Mouse (Mus musculus) layer of hippocampus, adult 11-12 months (tissue): ENCODE measurements around the gene Pigm.

ENCODE experiments used
- DNase-seq: peaks from one replicate; pipeline ENCODE4 v3.0.0; 2022; ENCODE audit warnings: low spot score

Gene Pigm

GRCm38 (mm10) chr1:172376198-172376667 lies at the start of gene Pigm:
Gene Pigm (plus strand): TSS chr1:172376546.
- peak; percentile 97 for DNase-seq

GRCm38 (mm10) chr1:172326684-172327083 lies 49.7 kb upstream of the Pigm start:
- no peak for DNase-seq

GRCm38 (mm10) chr1:172327206-172328001 lies 48.9 kb upstream of the Pigm start:
- DNase-seq: no peak

GRCm38 (mm10) chr1:172328041-172328440 lies 48.3 kb upstream of the Pigm start:
- DNase-seq: no peak

- no peak for DNase-seq
Observed at GRCm38 (mm10) chr1:172328461-172328860, 47.9 kb upstream of the Pigm start.

- DNase-seq: peak; percentile 81
Observed at GRCm38 (mm10) chr1:172329131-172329530, 47.2 kb upstream of the Pigm start, which contains the start of gene Kcnj9. Gene Kcnj9 (minus strand): TSS chr1:172329318.

- no peak for DNase-seq
Observed at GRCm38 (mm10) chr1:172329616-172330015, 46.7 kb upstream of the Pigm start.

GRCm38 (mm10) chr1:172331422-172331947 lies 44.9 kb upstream of the Pigm start:
- DNase-seq: no peak

GRCm38 (mm10) chr1:172332925-172333324 lies 43.4 kb upstream of the Pigm start:
- no peak for DNase-seq

- no peak for DNase-seq
Observed at GRCm38 (mm10) chr1:172333512-172333911, 42.8 kb upstream of the Pigm start.

- DNase-seq: no peak
Observed at GRCm38 (mm10) chr1:172335804-172336203, 40.5 kb upstream of the Pigm start.

GRCm38 (mm10) chr1:172337411-172338185 lies 38.7 kb upstream of the Pigm start:
- DNase-seq: no peak

- peak; percentile 87 for DNase-seq
Observed at GRCm38 (mm10) chr1:172340729-172341321, 35.5 kb upstream of the Pigm start, which contains the start of gene Kcnj10. Gene Kcnj10 (plus strand): TSS chr1:172341210.

- DNase-seq: peak; percentile 12
Observed at GRCm38 (mm10) chr1:172341386-172341785, 35.0 kb upstream of the Pigm start.

- peak; percentile 78 for DNase-seq
Observed at GRCm38 (mm10) chr1:172342729-172343128, 33.6 kb upstream of the Pigm start.

GRCm38 (mm10) chr1:172343914-172344313 lies 32.4 kb upstream of the Pigm start:
- no peak for DNase-seq

- no peak for DNase-seq
Observed at GRCm38 (mm10) chr1:172344820-172345219, 31.5 kb upstream of the Pigm start.

- DNase-seq: no peak
Observed at GRCm38 (mm10) chr1:172346707-172347106, 29.6 kb upstream of the Pigm start.

- DNase-seq: no peak
Observed at GRCm38 (mm10) chr1:172347382-172347781, 29.0 kb upstream of the Pigm start.

GRCm38 (mm10) chr1:172349504-172349903 lies 26.8 kb upstream of the Pigm start:
- no peak for DNase-seq

- DNase-seq: peak; percentile 82
Observed at GRCm38 (mm10) chr1:172349916-172350812, 26.2 kb upstream of the Pigm start.
